16 mouse cellular contexts compared by ENCODE assay signal in genomic region chr1:89171275-89171767, GRCm38 (mm10).
DNase-seq lines count a peak whose midpoint lies in the region; ATAC-seq and TF ChIP-seq lines count a peak whose summit lies in the region.
"Had no signal": no experiment of that assay in that cellular context is flagged by ENCODE, and none has a peak within 500 bp of the region (broad histone marks: within the 10 kb centered on the region; RNA-seq: fewer than 3 reads in every experiment).

No protein-coding gene starts in this region.

- no peaks in the 10 kb centered on the region for H3K4me1 ChIP-seq in hindbrain, embryonic 15.5 days (replicated peaks)
- H3K4me1 ChIP-seq in hindbrain, embryonic 11.5 days (replicated peaks; ENCODE audit: control insufficient read depth, insufficient read depth, low read length) = no peaks in the 10 kb centered on the region
- H3K4me1 ChIP-seq in forebrain, postnatal 0 days (ENCODE audit: insufficient read depth) = no peaks in the 10 kb centered on the region
- peaks cover 3% of the 10 kb centered on the region; the same call in 1 of the 2 replicates for H3K4me1 ChIP-seq in heart, adult 2 months (ENCODE audit: control insufficient read depth, insufficient read depth, low read length)
- H3K4me1 ChIP-seq: stomach, embryonic 15.5 days had no signal

- intact Hi-C loops in heart, adult 2 months (cut with DNase I) = no loop called here

- TF ChIP-seq EP300 in heart, adult 2 months (IDR thresholded peaks at IDR 0.05; ENCODE audit: insufficient read depth, low read depth, low read length) = no peak

- ATAC-seq in hindbrain, embryonic 15.5 days (ENCODE audit: low FRiP score, low read depth) = peak; percentile 65
- ATAC-seq in hindbrain, embryonic 11.5 days (ENCODE audit: low FRiP score) = no peak
- peak; percentile 55 for ATAC-seq in forebrain, postnatal 0 days
- no peak for ATAC-seq in activated CD4-positive, CD25-positive, alpha-beta regulatory T cell, adult 4 months

- no peak for TF ChIP-seq CTCF in forebrain, postnatal 0 days (IDR thresholded peaks at IDR 0.05; ENCODE audit: low read depth)
- no peak for TF ChIP-seq CTCF in heart, adult 2 months (IDR thresholded peaks at IDR 0.05)

- no peak overlapping the region for H3K9ac ChIP-seq in hindbrain, embryonic 15.5 days
- H3K9ac ChIP-seq in hindbrain, embryonic 11.5 days (ENCODE audit: low read depth, low read length) = no peak overlapping the region
- no peak overlapping the region for H3K9ac ChIP-seq in forebrain, postnatal 0 days
- H3K9ac ChIP-seq in heart, adult 2 months (ENCODE audit: low read depth, low read length) = no peak overlapping the region
- H3K9ac ChIP-seq: heart, embryonic 13.5 days; stomach, embryonic 15.5 days had no signal

- peak overlapping the region; percentile 8; the same call in 1 of the 2 replicates for H3K27ac ChIP-seq in hindbrain, embryonic 15.5 days (replicated peaks)
- H3K27ac ChIP-seq in hindbrain, embryonic 11.5 days (ENCODE audit: low read depth, low read length) = no peak overlapping the region
- H3K27ac ChIP-seq in forebrain, postnatal 0 days (ENCODE audit: low read depth, low read length) = no peak overlapping the region
- H3K27ac ChIP-seq in heart, adult 2 months = no peak overlapping the region
- H3K27ac ChIP-seq: heart, embryonic 13.5 days; macrophage; stomach, embryonic 15.5 days had no signal

- WGBS in hindbrain, embryonic 15.5 days = 61% methylated on average over 8 of the region's 8 CpGs
- WGBS in hindbrain, embryonic 11.5 days = 81% methylated on average over 8 of the region's 8 CpGs
- 54% methylated on average over 8 of the region's 8 CpGs for WGBS in forebrain, postnatal 0 days
- WGBS in heart, adult 2 months = 87% methylated on average over 8 of the region's 8 CpGs

- no peak for TF ChIP-seq POLR2A in myocyte (IDR thresholded peaks at IDR 0.05; ENCODE audit: insufficient read length, low read depth)
- TF ChIP-seq POLR2A in heart, adult 2 months (IDR thresholded peaks at IDR 0.05; ENCODE audit: insufficient read depth, low read depth, low read length) = no peak

- H3K36me3 ChIP-seq in hindbrain, embryonic 15.5 days = no peaks in the 10 kb centered on the region
- H3K36me3 ChIP-seq in hindbrain, embryonic 11.5 days (ENCODE audit: control insufficient read depth, insufficient read depth, low read length) = no peaks in the 10 kb centered on the region
- H3K36me3 ChIP-seq in forebrain, postnatal 0 days (ENCODE audit: insufficient read depth) = no peaks in the 10 kb centered on the region
- no peaks in the 10 kb centered on the region for H3K36me3 ChIP-seq in myocyte (ENCODE audit: control insufficient read depth, insufficient read depth)
- H3K36me3 ChIP-seq in heart, adult 2 months (ENCODE audit: control insufficient read depth, insufficient read depth, low read length) = no peaks in the 10 kb centered on the region
- H3K36me3 ChIP-seq: heart, embryonic 13.5 days; stomach, embryonic 15.5 days had no signal

- H3K79me2 ChIP-seq in myocyte (ENCODE audit: control insufficient read depth, insufficient read depth) = no peaks in the 10 kb centered on the region
- H3K79me2 ChIP-seq in heart, adult 2 months (replicated peaks; ENCODE audit: control insufficient read depth, insufficient read depth, low read length) = no peaks in the 10 kb centered on the region

- no peak overlapping the region for H3K4me3 ChIP-seq in hindbrain, embryonic 15.5 days
- H3K4me3 ChIP-seq in hindbrain, embryonic 11.5 days (ENCODE audit: low read depth, low read length) = no peak overlapping the region
- H3K4me3 ChIP-seq in forebrain, postnatal 0 days (ENCODE audit: low read depth, low read length) = no peak overlapping the region
- H3K4me3 ChIP-seq in myocyte = no peak overlapping the region
- no peak overlapping the region for H3K4me3 ChIP-seq in heart, adult 2 months
- H3K4me3 ChIP-seq: erythroblast, embryonic 14.5 days; heart, embryonic 13.5 days; stomach, embryonic 15.5 days had no signal

- H3K9me3 ChIP-seq in hindbrain, embryonic 15.5 days = no peaks in the 10 kb centered on the region
- no peaks in the 10 kb centered on the region for H3K9me3 ChIP-seq in hindbrain, embryonic 11.5 days (ENCODE audit: control insufficient read depth, low read length)
- no peaks in the 10 kb centered on the region for H3K9me3 ChIP-seq in forebrain, postnatal 0 days (ENCODE audit: low read length)
- H3K9me3 ChIP-seq: heart, embryonic 13.5 days; stomach, embryonic 15.5 days had no signal

- no peak overlapping the region for H3K4me2 ChIP-seq in hindbrain, embryonic 15.5 days
- H3K4me2 ChIP-seq in hindbrain, embryonic 11.5 days (replicated peaks; ENCODE audit: low read depth, low read length) = no peak overlapping the region
- no peak overlapping the region for H3K4me2 ChIP-seq in forebrain, postnatal 0 days (ENCODE audit: low read depth)
- no peak overlapping the region for H3K4me2 ChIP-seq in myocyte (ENCODE audit: low read depth)
- H3K4me2 ChIP-seq: heart, embryonic 13.5 days; stomach, embryonic 15.5 days had no signal

- DNase-seq in hindbrain, embryonic 11.5 days (ENCODE audit: low spot score) = no peak
- DNase-seq in forebrain, postnatal 0 days = peak; percentile 20
- DNase-seq in layer of hippocampus, adult 18-20 months (ENCODE audit: low spot score in 2 of 2) = peak; percentile 49 to 60
- no peak for DNase-seq in heart, adult 2 months
- DNase-seq: cerebellum, adult 18-20 months; gastrocnemius, postnatal 14 days; kidney, adult 2 months; lung, adult 18-20 months; midbrain, embryonic 14.5 days had no signal

- H3ac ChIP-seq in myocyte (ENCODE audit: control insufficient read depth, insufficient read length) = no peak overlapping the region

- H3K27me3 ChIP-seq in hindbrain, embryonic 15.5 days = no peaks in the 10 kb centered on the region
- no peaks in the 10 kb centered on the region for H3K27me3 ChIP-seq in hindbrain, embryonic 11.5 days (ENCODE audit: control insufficient read depth, insufficient read depth, low read length)
- no peaks in the 10 kb centered on the region for H3K27me3 ChIP-seq in forebrain, postnatal 0 days (ENCODE audit: insufficient read depth, low read length)
- H3K27me3 ChIP-seq in myocyte (ENCODE audit: control insufficient read depth, insufficient read depth, insufficient read length) = no peaks in the 10 kb centered on the region
- H3K27me3 ChIP-seq in heart, adult 2 months (ENCODE audit: control insufficient read depth, insufficient read depth, low read length) = no peaks in the 10 kb centered on the region
- H3K27me3 ChIP-seq: heart, embryonic 13.5 days; stomach, embryonic 15.5 days had no signal

TF ChIP-seq in myocyte, 11 proteins besides CTCF, POLR2A, EP300 and RAD21:
- TF ChIP-seq REST (IDR thresholded peaks at IDR 0.05; ENCODE audit: insufficient read depth, insufficient read length) = no peak
- no peak for TF ChIP-seq CEBPB (IDR thresholded peaks at IDR 0.05; ENCODE audit: insufficient read depth, poor library complexity, severe bottlenecking)
- TF ChIP-seq POLR2AphosphoS2 (IDR thresholded peaks at IDR 0.05; ENCODE audit: insufficient read length, low read depth) = no peak
- peak in 2 of 3 experiments; percentile 48 to 69 for TF ChIP-seq MYOG (IDR thresholded peaks at IDR 0.05; ENCODE audit: control insufficient read depth in 1 of 3, insufficient read depth in 1 of 3, insufficient read length in 2 of 3, low read depth in 2 of 3)
- TF ChIP-seq TCF12 (IDR thresholded peaks at IDR 0.05; ENCODE audit: insufficient read depth, poor library complexity, severe bottlenecking) = peak; percentile 34
- no peak for TF ChIP-seq MAX (IDR thresholded peaks at IDR 0.05; ENCODE audit: low read depth)
- TF ChIP-seq MYOD1 (IDR thresholded peaks at IDR 0.05; ENCODE audit: control insufficient read depth in 1 of 3, insufficient read length in 2 of 3, low read depth in 2 of 3) = peak in 2 of 3 experiments; percentile 69
- TF ChIP-seq USF1 (IDR thresholded peaks at IDR 0.05; ENCODE audit: low read depth) = no peak
- TF ChIP-seq TCF3 (IDR thresholded peaks at IDR 0.05; ENCODE audit: insufficient read length, low read depth) = no peak
- no peak for TF ChIP-seq SRF (IDR thresholded peaks at IDR 0.05; ENCODE audit: control insufficient read depth, insufficient read length, low read depth)

Comparison
In these comparisons a context has a peak if more than half of its experiments do, and no peak if none do; other contexts are left out.
1. ATAC-seq: peak in hindbrain, embryonic 15.5 days (single experiment) and forebrain, postnatal 0 days (single experiment); none in hindbrain, embryonic 11.5 days (single experiment) and activated CD4-positive, CD25-positive, alpha-beta regulatory T cell, adult 4 months (single experiment).
2. DNase-seq: peak in forebrain, postnatal 0 days (single experiment) and layer of hippocampus, adult 18-20 months (2 of 2); none in hindbrain, embryonic 11.5 days (single experiment) and heart, adult 2 months (0 of 2).